Mouse (Mus musculus): Measurements from ENCODE around the gene Avpr2. TPM values are rescaled to one million over a fixed set of nuclear protein-coding genes. Genes with fewer than 3 reads are reported as not detected.

Avpr2 gene
- total RNA-seq, 2 experiments from 2014 or later = not detected

DNA sequence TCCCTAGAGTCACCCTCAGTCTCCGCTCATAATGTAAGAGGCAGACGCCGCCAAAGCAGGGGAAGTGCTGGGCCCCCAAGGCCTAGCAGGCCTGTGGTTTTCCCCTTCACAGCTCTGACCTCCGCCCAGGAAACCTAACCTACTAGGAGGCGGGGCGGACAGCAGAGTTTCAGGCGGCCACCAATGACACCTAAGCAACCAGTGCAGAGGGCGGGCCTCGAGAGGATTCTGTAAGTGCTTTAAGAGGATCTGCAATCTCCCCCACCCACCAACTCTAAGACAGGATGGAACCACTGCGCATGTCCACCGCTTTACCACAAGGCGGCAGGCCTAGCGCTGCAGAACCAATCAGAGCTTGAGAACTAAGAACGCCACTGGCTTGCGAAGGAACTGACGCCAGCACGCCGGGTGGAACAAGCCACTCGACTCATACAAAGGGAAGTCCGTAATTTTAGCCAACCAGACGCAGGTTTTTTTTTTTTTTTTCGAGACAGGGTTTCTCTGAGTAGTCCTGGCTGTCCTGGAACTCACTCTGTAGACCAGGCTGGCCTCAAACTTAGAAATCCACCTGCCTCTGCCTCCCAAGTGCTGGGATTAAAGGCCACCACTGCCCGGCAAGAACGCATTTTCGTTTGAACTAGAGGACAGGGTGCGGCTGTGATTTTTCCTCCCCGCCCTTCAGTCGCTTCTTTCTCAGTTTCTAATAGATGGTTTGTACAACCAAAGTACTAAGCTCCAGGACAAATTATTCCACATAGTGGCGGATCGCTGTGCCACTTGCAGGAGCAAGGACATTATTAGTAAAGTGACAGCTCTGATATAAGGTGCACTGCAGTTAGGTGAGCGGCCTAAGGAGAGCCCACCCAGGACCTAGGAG is 23.2 kb downstream of the Avpr2 start:
- ATAC-seq (replicated peaks; ENCODE audit: poor library complexity, severe bottlenecking) = peak; percentile 82

DNA sequence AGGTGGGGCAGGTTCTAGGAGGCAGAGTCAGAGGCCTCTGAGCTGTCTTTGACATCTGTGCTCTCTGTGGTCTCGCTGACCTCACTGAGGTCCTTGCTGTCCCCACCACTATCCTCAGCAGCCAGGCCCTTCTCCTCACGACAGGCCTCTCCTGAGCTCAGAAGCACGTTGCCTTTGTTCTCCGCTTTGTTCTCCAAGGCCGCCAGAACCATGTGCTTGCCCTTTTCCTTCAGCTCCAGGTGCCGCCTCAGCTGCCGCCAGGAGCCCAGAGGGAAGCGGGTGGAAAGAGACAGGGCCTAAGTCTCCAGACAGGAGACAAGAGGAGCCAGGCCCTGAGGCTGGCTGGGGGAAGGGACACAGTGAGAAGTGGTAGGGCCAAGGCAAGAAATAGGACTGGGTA is 25.0 kb downstream of the Avpr2 start:
- ATAC-seq (replicated peaks; ENCODE audit: poor library complexity, severe bottlenecking) = no peak

DNA sequence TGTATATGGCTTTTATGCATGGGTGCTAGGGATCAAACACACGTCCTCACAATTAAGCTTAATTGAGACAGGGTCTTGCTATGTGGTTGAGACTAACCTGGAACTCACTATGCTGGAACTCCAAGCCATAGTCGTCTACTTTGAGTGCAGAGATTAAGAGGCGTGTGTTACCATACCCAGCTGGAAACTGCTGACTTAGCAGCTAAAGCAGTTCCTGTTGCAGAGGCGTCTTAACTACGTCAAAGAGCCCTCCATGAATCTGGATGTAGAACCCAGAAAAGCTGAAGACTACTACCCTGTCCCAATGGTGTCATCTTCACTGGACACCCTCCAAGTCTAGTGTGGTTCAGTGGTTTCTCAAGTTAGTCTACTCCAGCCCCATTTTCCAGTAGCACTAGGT is 26.7 kb downstream of the Avpr2 start:
- no peak for ATAC-seq (replicated peaks; ENCODE audit: poor library complexity, severe bottlenecking)

DNA sequence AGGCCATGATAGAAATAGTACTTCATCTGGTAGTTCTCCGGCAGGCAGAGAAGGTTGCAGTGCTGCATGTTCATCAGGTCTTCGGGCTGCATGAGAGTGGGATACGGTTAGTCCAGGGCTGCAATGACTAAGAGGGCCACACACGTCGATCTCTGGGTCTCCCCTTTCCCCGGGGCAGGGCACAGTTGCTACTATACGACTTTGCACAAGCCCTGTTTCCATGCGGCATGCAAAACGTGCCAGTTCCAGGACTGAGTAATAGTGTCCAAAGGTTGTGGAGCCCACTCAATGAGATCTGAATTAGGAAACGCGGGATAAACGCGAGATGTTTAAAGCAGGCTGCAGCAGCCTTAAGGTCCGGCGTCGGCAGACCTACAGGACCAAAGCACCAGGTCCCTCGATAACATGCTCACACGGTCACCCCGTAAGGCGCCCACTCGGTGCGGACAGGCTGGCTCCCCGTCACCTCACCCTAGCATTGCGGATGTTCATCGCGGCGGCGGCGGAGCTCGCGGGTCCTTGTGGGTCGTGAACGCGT is 29.5 kb downstream of the Avpr2 start:
- peak; percentile 3; the same call in 1 of the 2 replicates for ATAC-seq (replicated peaks; ENCODE audit: poor library complexity, severe bottlenecking)

GRCm38 (mm10) chrX:73921823-73922549 is 30.1 kb downstream of the Avpr2 start, which contains the start of the genes Arhgap4 and Naa10:
TSS of gene Arhgap4 (minus strand) at chrX:73921870.
TSS of gene Naa10 (minus strand) at chrX:73921944.
- ATAC-seq (replicated peaks; ENCODE audit: poor library complexity, severe bottlenecking) = peak; percentile 99

DNA sequence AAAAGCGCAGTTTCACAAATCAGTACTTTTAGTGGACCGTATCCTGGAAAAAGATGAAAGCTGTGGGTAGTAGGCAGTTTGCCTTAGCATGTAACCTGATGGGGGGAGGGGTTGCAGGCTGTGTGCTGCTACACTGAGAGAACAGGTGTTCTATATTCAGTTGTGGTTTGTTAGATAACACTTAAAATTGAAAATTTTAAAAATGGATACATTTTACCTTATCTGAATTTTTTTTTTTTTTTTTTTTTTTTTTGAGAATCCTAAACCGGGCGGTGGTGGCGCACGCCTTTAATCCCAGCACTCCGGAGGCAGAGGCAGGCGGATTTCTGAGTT is 30.6 kb downstream of the Avpr2 start:
- no peak for ATAC-seq (replicated peaks; ENCODE audit: poor library complexity, severe bottlenecking)

GRCm38 (mm10) chrX:73930402-73931062 is 38.6 kb downstream of the Avpr2 start, which contains the start of gene Renbp:
TSS of gene Renbp (minus strand) at chrX:73930850.
- peak; percentile 99 for ATAC-seq (replicated peaks; ENCODE audit: poor library complexity, severe bottlenecking)

DNA sequence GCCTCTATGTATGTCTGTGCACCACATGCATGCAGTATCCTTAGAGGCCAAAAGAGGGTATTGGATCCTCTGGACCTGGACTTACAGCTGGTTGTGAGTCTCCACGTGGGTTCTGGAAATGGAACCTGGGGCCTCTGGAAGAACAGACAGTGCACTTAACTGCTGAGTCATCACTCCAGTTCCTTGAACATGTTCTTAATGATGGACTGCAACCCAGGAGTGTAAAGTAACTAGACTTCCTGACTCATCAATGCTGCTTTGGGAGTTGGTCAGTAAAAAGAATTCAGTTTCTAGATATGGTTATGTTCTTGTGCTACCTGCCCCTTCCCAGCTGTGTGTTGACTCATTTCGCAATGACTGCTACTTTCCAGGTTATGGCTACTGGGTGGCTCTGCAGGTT is 40.0 kb downstream of the Avpr2 start:
- ATAC-seq (replicated peaks; ENCODE audit: poor library complexity, severe bottlenecking) = no peak

DNA sequence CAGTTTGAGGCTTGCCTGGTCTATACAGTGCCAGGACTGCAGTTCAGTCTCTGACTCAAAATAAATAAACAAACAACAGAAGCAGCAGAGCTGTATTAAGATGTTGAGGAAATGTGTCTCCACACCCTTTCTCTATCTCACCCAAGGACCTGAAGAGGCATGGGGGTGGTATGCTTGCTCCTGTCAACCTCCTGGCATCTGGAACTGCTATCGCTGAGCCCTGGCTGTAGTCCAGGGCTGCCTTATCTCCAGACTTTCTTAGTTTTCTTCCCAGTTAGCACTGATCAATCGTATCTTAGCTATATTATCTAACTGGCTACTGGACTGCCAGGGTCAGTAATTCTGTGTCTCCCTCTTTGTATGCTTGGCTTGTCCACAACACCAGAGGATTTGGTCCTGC is 50.0 kb downstream of the Avpr2 start:
- ATAC-seq (replicated peaks; ENCODE audit: poor library complexity, severe bottlenecking) = no peak

DNA sequence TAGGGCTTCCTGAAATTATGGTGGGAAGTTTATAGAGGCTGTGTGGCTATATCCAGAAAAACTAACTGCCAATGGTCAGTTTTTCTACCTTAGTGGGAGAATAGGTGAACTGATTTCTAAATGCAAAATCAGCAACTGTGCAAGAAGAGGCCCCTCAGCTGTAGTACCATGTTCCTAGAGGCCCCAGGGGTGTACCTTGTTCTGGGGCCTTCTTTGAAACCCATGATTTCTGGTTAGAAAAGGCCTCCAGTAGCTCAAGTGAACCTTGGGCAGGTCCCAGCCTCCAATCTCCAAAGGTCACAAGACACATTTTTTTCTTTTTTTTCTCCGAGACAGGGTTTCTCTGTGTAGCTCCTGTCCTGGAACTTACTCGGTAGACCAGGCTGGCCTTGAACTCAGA is 50.4 kb downstream of the Avpr2 start:
- no peak for ATAC-seq (replicated peaks; ENCODE audit: poor library complexity, severe bottlenecking)

Other genes starting within 250 kb of the Avpr2 start
- gene Pnck, start 232.0 kb upstream of the Avpr2 start, total RNA-seq (2014; fragmentation: Nextera tagmentation) = 2.5 TPM in 1 of 2 replicates, not detected in the other
- gene Pnck, start 232.0 kb upstream of the Avpr2 start, total RNA-seq (2017) = not detected in 2 replicates
- gene Slc6a8, start 219.0 kb upstream of the Avpr2 start, total RNA-seq (2014; fragmentation: Nextera tagmentation) = 1.1 TPM in 1 of 2 replicates, not detected in the other
- gene Slc6a8, start 219.0 kb upstream of the Avpr2 start, total RNA-seq (2017) = not detected in 2 replicates
- gene Bcap31, start 175.9 kb upstream of the Avpr2 start, total RNA-seq (2014; fragmentation: Nextera tagmentation) = 127 and 157 TPM in 2 replicates
- gene Bcap31, start 175.9 kb upstream of the Avpr2 start, total RNA-seq (2017) = 255 and 292 TPM in 2 replicates
- 61.0 and 61.6 TPM in 2 replicates for gene Abcd1, start 175.5 kb upstream of the Avpr2 start, total RNA-seq (2014; fragmentation: Nextera tagmentation)
- gene Abcd1, start 175.5 kb upstream of the Avpr2 start, total RNA-seq (2017) = 19.5 and 26.1 TPM in 2 replicates
- gene Plxnb3, start 135.0 kb upstream of the Avpr2 start, total RNA-seq (2014; fragmentation: Nextera tagmentation) = not detected in 2 replicates
- 0.13 and 0.57 TPM in 2 replicates for gene Plxnb3, start 135.0 kb upstream of the Avpr2 start, total RNA-seq (2017)
- gene Srpk3, start 117.7 kb upstream of the Avpr2 start, total RNA-seq (2014; fragmentation: Nextera tagmentation) = not detected in 2 replicates
- not detected in 2 replicates for gene Srpk3, start 117.7 kb upstream of the Avpr2 start, total RNA-seq (2017)
- 290 and 324 TPM in 2 replicates for gene Idh3g, start 105.2 kb upstream of the Avpr2 start, total RNA-seq (2014; fragmentation: Nextera tagmentation)
- gene Idh3g, start 105.2 kb upstream of the Avpr2 start, total RNA-seq (2017) = 213 and 240 TPM in 2 replicates
- 623 and 635 TPM in 2 replicates for gene Ssr4, start 105.1 kb upstream of the Avpr2 start, total RNA-seq (2014; fragmentation: Nextera tagmentation)
- 345 and 370 TPM in 2 replicates for gene Ssr4, start 105.1 kb upstream of the Avpr2 start, total RNA-seq (2017)
- gene Pdzd4, start 67.1 kb upstream of the Avpr2 start, total RNA-seq (2014; fragmentation: Nextera tagmentation) = 0.58 and 2.6 TPM in 2 replicates
- gene Pdzd4, start 67.1 kb upstream of the Avpr2 start, total RNA-seq (2017) = 0.90 and 1.4 TPM in 2 replicates
- gene L1cam, start 4.0 kb downstream of the Avpr2 start, total RNA-seq (2014; fragmentation: Nextera tagmentation) = 0.11 and 0.13 TPM in 2 replicates
- gene L1cam, start 4.0 kb downstream of the Avpr2 start, total RNA-seq (2017) = 0.26 and 1.6 TPM in 2 replicates
- 45.1 and 49.1 TPM in 2 replicates for gene Arhgap4, start 29.8 kb downstream of the Avpr2 start, total RNA-seq (2014; fragmentation: Nextera tagmentation)
- 26.4 and 36.3 TPM in 2 replicates for gene Arhgap4, start 29.8 kb downstream of the Avpr2 start, total RNA-seq (2017)
- gene Naa10, start 29.8 kb downstream of the Avpr2 start, total RNA-seq (2014; fragmentation: Nextera tagmentation) = 159 and 179 TPM in 2 replicates
- gene Naa10, start 29.8 kb downstream of the Avpr2 start, total RNA-seq (2017) = 155 and 215 TPM in 2 replicates
- 24.5 and 60.3 TPM in 2 replicates for gene Renbp, start 38.7 kb downstream of the Avpr2 start, total RNA-seq (2014; fragmentation: Nextera tagmentation)
- gene Renbp, start 38.7 kb downstream of the Avpr2 start, total RNA-seq (2017) = 13.6 and 24.3 TPM in 2 replicates
- gene Hcfc1, start 74.3 kb downstream of the Avpr2 start, total RNA-seq (2014; fragmentation: Nextera tagmentation) = 114 and 140 TPM in 2 replicates
- gene Hcfc1, start 74.3 kb downstream of the Avpr2 start, total RNA-seq (2017) = 55.5 and 63.3 TPM in 2 replicates
- gene Irak1, start 131.8 kb downstream of the Avpr2 start, total RNA-seq (2014; fragmentation: Nextera tagmentation) = 101 and 122 TPM in 2 replicates
- 54.8 and 60.7 TPM in 2 replicates for gene Irak1, start 131.8 kb downstream of the Avpr2 start, total RNA-seq (2017)
- not detected in 2 replicates for gene Opn1mw, start 235.4 kb downstream of the Avpr2 start, total RNA-seq (2014; fragmentation: Nextera tagmentation)
- not detected in 2 replicates for gene Opn1mw, start 235.4 kb downstream of the Avpr2 start, total RNA-seq (2017)
- gene Mecp2, start 243.3 kb downstream of the Avpr2 start, total RNA-seq (2014; fragmentation: Nextera tagmentation) = 19.9 and 22.6 TPM in 2 replicates
- gene Mecp2, start 243.3 kb downstream of the Avpr2 start, total RNA-seq (2017) = 11.6 and 14.6 TPM in 2 replicates

All from granulocyte monocyte progenitor cell, adult 5-6 weeks (primary cell).